Mouse (Mus musculus): ENCODE measurements around the gene Olfr466.

- TF ChIP-seq POLR2A (IDR thresholded peaks at IDR 0.05; ENCODE audit: extremely low read depth, insufficient read depth, low read length) (no peak), CTCF (IDR thresholded peaks at IDR 0.05; ENCODE audit: low read depth, low read length) (peak; percentile 37; the same call in 1 of the 2 replicates)
These were observed 22.8 kb upstream of the Olfr466 start for GRCm38 (mm10) chr13:65127063-65127847.
